Mouse (Mus musculus) hindbrain, embryonic 15.5 days (tissue): ENCODE results near the gene Fam84b. TPM values are rescaled to one million over a fixed set of nuclear protein-coding genes. Genes with fewer than 3 reads are reported as not detected.

Experiments used
- ATAC-seq: fragments of 200-750 bp; cut with Nextera tagmentation; 2 replicates; pipeline ENCODE4 v1.8.0; 2017; ENCODE audit warnings: low read depth, moderate number of reproducible peaks, moderate TSS enrichment; ENCODE audit not compliant: low FRiP score
- H3K27ac ChIP-seq: fragments of 300-500 bp; sonication (generic); replicated peaks from 2 replicates; pipeline ENCODE4 v1.5.1; 2015; ENCODE audit warnings: mild to moderate bottlenecking, inconsistent platforms
- H3K27me3 ChIP-seq: fragments of 300-500 bp; sonication (generic); 2 replicates; pipeline ENCODE4 v1.6.1; 2015; ENCODE audit warnings: control low read depth, inconsistent platforms
- H3K36me3 ChIP-seq: fragments of 300-500 bp; sonication (generic); 2 replicates; pipeline ENCODE4 v1.6.1; 2015; ENCODE audit warnings: control low read depth, inconsistent platforms
- H3K4me1 ChIP-seq: fragments of 300-500 bp; sonication (generic); replicated peaks from 2 replicates; pipeline ENCODE4 v1.6.1; 2015; ENCODE audit warnings: control low read depth, inconsistent platforms
- H3K4me2 ChIP-seq: fragments of 300-500 bp; sonication (generic); 2 replicates; pipeline ENCODE4 v1.6.1; 2015; ENCODE audit warnings: moderate library complexity, mild to moderate bottlenecking, inconsistent platforms
- H3K4me3 ChIP-seq: fragments of 300-500 bp; sonication (generic); 2 replicates; pipeline ENCODE4 v1.5.1; 2015; ENCODE audit warnings: mild to moderate bottlenecking, inconsistent platforms
- H3K9ac ChIP-seq: fragments of 300-500 bp; sonication (generic); 2 replicates; pipeline ENCODE4 v1.6.1; 2015; ENCODE audit warnings: inconsistent platforms
- H3K9me3 ChIP-seq: fragments of 300-500 bp; sonication (generic); 2 replicates; pipeline ENCODE4 v1.6.1; 2016; ENCODE audit warnings: control low read depth, inconsistent platforms
- WGBS: fragments of 180-500 bp; shearing (Covaris S2); methylation state at CpG from one replicate; pipeline ENCODE4 v1.1.7; 2015; 5-methylcytosine and 5-hydroxymethylcytosine counted together
- polyA plus RNA-seq: library from polyadenylated mRNA; unstranded; fragments of >200 nt; fragmentation: Nextera tagmentation; extraction: Ambion mirVana; gene quantifications from 2 replicates; pipeline ENCODE4 v1.2.1, GENCODE M21; 2015

Gene Fam84b
- polyA plus RNA-seq, 1 experiment from 2014 or later: 12.2 TPM

DNA sequence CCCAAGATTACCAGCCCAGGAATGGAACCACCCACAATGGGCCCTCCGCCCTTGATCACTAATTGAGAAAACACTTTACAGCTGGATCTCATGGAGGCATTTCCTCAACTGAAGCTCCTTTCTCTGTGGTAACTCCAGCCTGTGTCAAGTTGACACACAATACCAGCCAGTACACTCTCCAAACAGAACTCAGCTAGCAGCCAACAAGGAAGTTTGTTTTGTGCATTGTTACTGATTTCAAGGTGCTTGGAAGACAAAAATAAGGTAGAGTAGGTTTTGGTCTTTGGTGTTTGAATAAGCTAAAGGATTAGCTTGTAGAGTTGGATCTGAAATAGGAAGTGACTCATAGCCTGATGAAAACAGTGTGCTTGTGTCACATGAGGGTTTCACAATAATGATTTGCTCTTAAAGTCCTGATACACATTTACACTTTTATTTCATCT, 74.0 kb downstream of the Fam84b start:
- no peaks in the 10 kb centered on the region for H3K4me1 ChIP-seq
- H3K4me3 ChIP-seq: no peak overlapping the region
- no peaks in the 10 kb centered on the region for H3K36me3 ChIP-seq
- ATAC-seq: no peak
- H3K9ac ChIP-seq: no peak overlapping the region
- no peaks in the 10 kb centered on the region for H3K9me3 ChIP-seq
- no peak overlapping the region for H3K27ac ChIP-seq
- no peaks in the 10 kb centered on the region for H3K27me3 ChIP-seq
- 73% methylated on average over 1 of the region's 1 CpGs for whole genome bisulfite sequencing
- no peak overlapping the region for H3K4me2 ChIP-seq

GRCm38 (mm10) chr15:60779063-60779462, 74.5 kb downstream of the Fam84b start:
- no peak overlapping the region for H3K27ac ChIP-seq
- H3K36me3 ChIP-seq: no peaks in the 10 kb centered on the region
- no peak for ATAC-seq
- H3K27me3 ChIP-seq: no peaks in the 10 kb centered on the region
- H3K4me1 ChIP-seq: no peaks in the 10 kb centered on the region
- no peak overlapping the region for H3K4me3 ChIP-seq
- no peaks in the 10 kb centered on the region for H3K9me3 ChIP-seq
- no peak overlapping the region for H3K4me2 ChIP-seq
- 95% methylated on average over 4 of the region's 4 CpGs for WGBS
- H3K9ac ChIP-seq: no peak overlapping the region

Other genes with a start within 250 kb of the Fam84b start
- gene A1bg, start 69.2 kb upstream of the Fam84b start, polyA plus RNA-seq: not detected in 2 replicates